Mouse (Mus musculus): ENCODE data around the gene Fam167b. TPM values are rescaled to one million over a fixed set of nuclear protein-coding genes. Genes with fewer than 3 reads are reported as not detected.

Fam167b gene
- total RNA-seq (2023), result not detected

GRCm38 (mm10) chr4:129578466-129578865 lies at the start of gene Fam167b:
TSS of gene Fam167b (minus strand) at chr4:129578549.

GRCm38 (mm10) chr4:129623681-129624091 lies 45.3 kb upstream of the Fam167b start, which contains the start of gene Ccdc28b:
TSS of gene Ccdc28b (minus strand) at chr4:129623947.

GRCm38 (mm10) chr4:129618786-129619691 lies 40.7 kb upstream of the Fam167b start, which contains the start of gene Iqcc:
TSS of gene Iqcc (minus strand) at chr4:129619099.

DNA sequence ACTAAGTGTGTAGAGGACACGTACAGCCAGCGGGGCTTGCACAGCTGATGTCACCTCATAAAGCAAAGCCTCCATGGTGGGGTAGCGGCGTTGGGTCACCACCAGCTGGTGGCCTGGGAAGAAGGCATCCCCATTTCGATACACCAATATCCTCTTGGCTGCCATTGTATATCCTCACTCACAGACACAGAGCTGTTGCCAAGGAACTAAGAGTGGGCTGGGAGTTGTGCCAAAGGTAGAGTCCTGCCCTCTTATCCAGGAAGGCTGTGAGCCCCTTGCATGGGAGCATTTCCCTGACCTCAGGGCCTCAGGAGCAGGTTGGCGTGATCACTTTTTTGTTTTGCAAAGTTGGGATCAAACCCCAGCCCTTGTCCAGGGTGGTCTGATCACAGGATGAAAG lies 35.7 kb upstream of the Fam167b start, which contains the start of gene Dcdc2b:
Gene Dcdc2b (minus strand): TSS at position 165 of the 400 bp plus-strand sequence.

DNA sequence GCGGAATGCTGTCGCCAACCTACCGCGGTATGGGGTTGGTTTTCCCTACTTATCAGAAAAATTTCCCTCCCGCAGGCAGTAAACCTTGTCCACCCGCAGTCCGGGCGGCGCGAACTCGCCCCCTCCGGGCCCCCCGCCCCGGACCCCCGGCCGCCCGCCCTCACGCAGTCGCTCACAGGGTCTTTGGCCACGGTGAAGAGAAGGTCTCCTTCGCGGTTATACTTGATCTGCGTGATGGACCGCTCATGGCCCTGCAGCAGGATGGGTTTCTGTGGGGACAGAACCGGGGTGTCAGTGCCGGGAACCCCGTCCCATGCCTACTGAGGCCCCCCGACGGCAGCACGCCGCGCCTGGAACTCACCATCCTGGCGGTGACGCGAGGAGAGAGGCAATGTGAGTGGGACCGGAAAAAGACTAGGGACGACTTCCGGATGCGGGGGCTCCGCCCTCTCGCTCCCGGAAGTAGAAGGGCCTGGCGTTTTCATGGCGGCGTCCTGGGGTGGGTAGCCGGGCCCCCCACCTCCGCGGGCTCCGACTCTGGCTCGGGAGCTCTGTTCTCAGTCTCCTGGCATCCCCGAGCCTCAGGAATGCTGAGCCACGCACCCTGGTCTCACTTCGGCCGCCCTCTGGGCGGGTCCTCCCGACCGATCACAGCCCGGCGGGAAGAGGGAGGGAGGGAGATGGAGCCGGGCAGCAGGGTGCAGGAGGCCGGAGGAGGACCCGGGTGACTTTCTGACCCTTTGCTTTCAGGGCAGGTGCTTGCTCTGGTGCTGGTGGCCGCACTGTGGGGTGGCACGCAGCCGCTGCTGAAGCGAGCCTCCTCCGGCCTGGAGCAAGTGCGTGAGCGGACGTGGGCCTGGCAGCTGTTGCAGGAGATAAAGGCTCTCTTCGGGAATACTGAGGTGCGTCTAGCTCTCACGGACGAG lies 22.1 kb upstream of the Fam167b start, which contains the start of the genes Eif3i and Tmem234:
Gene Eif3i (minus strand): TSS at position 416 of the 926 bp plus-strand sequence.
Gene Tmem234 (plus strand): TSS at position 436 of the 926 bp plus-strand sequence.

GRCm38 (mm10) chr4:129573430-129573829 lies 4.9 kb downstream of the Fam167b start, which contains the start of gene Lck:
TSS of gene Lck (minus strand) at chr4:129573641.

GRCm38 (mm10) chr4:129542592-129543141 lies 35.7 kb downstream of the Fam167b start, which contains the start of gene Hdac1:
TSS of gene Hdac1 (minus strand) at chr4:129542713.

Other genes with a start within 250 kb of the Fam167b start
- 144 TPM for gene Rbbp4, start 243.2 kb downstream of the Fam167b start, total RNA-seq (2023)
- gene Zbtb8os, start 242.9 kb downstream of the Fam167b start, total RNA-seq (2023), result 37.8 TPM
- gene Zbtb8a, start 200.4 kb downstream of the Fam167b start, total RNA-seq (2023), result 5.4 TPM
- not detected for gene Zbtb8b, start 137.7 kb downstream of the Fam167b start, total RNA-seq (2023)
- 107 TPM for gene Bsdc1, start 117.0 kb downstream of the Fam167b start, total RNA-seq (2023)
- gene Tssk3, start 87.5 kb downstream of the Fam167b start, total RNA-seq (2023), result not detected
- 3.3 TPM for gene Fam229a, start 87.4 kb downstream of the Fam167b start, total RNA-seq (2023)
- gene Marcksl1, start 65.0 kb downstream of the Fam167b start, total RNA-seq (2023), result 11.4 TPM
- 118 TPM for gene Hdac1, start 35.8 kb downstream of the Fam167b start, total RNA-seq (2023)
- gene Lck, start 4.9 kb downstream of the Fam167b start, total RNA-seq (2023), result 906 TPM
- 175 TPM for gene Eif3i, start 22.1 kb upstream of the Fam167b start, total RNA-seq (2023)
- gene Tmem234, start 22.1 kb upstream of the Fam167b start, total RNA-seq (2023), result 118 TPM
- 4.2 TPM for gene Dcdc2b, start 35.7 kb upstream of the Fam167b start, total RNA-seq (2023)
- 21.0 TPM for gene Iqcc, start 40.5 kb upstream of the Fam167b start, total RNA-seq (2023)
- 10.4 TPM for gene Ccdc28b, start 45.4 kb upstream of the Fam167b start, total RNA-seq (2023)
- gene Txlna, start 62.5 kb upstream of the Fam167b start, total RNA-seq (2023), result 79.9 TPM
- 32.0 TPM for gene Kpna6, start 94.2 kb upstream of the Fam167b start, total RNA-seq (2023)
- gene Tmem39b, start 118.3 kb upstream of the Fam167b start, total RNA-seq (2023), result 7.5 TPM
- 131 TPM for gene Khdrbs1, start 163.8 kb upstream of the Fam167b start, total RNA-seq (2023)
- gene Ptp4a2, start 232.7 kb upstream of the Fam167b start, total RNA-seq (2023), result 285 TPM